Mouse (Mus musculus) myocyte (in vitro differentiated cells): Measurements from ENCODE around the gene Acbd6.

Experiments used
- CEBPB ChIP-seq: IDR thresholded peaks from 2 replicates; pipeline ENCODE4 v1.6.1; 2011; ENCODE audit warnings: mild to moderate bottlenecking, moderate library complexity; ENCODE audit not compliant: poor library complexity, insufficient read depth, severe bottlenecking
- POLR2A ChIP-seq: IDR thresholded peaks from one replicate; pipeline ENCODE4 v1.6.1; 2011; ENCODE audit warnings: low read depth, mild to moderate bottlenecking, control low read depth, moderate library complexity; ENCODE audit not compliant: insufficient read length
- REST ChIP-seq: IDR thresholded peaks from one replicate; pipeline ENCODE4 v1.6.1; 2011; ENCODE audit warnings: mild to moderate bottlenecking, control low read depth, moderate library complexity; ENCODE audit not compliant: insufficient read depth, insufficient read length

DNA sequence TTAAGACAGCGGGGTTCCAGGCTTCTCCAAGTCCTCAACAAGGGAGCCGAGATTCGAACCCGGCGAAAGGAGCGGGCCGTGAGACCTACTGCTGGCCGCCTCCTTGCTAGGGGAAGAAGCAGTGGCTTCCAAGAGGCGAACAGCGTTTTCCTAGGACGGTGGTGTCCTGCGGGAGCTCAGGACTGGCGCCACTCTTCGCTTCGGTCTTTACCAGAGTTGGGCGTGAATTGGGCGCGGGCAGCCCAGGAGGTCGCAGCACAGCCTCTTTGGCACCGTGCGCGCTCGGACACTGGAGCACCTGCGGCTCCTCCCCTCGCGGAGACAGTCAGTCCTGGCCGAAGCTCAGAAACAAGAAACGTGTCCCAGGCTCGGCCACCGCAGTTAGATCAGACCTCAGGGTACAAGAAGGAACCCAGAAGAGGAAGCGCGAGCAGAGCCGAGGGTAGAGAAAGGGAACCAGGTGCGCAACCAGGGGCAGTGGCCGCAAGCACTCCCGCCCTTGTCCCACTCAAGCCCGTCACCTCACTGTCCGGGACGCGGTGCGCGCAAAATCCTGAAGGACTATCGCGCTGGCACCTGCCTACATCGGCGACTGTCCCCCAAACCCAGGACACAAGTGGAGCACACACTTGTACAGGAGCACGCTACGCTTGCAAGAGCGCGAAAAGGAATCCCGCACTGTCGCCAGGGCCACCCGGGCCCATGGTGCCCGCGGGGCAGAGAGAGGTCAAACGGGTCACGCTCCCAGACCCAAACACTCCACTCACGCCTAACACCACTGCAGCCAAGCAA is 179.3 kb downstream of the Acbd6 start:
- TF ChIP-seq REST (no peak), POLR2A (no peak), CEBPB (no peak)
